Mouse (Mus musculus): Measurements from ENCODE around the gene Serinc4. TPM values are rescaled to one million over a fixed set of nuclear protein-coding genes. Genes with fewer than 3 reads are reported as not detected.

Gene Serinc4
- polyA plus RNA-seq, 1 experiment = not detected

DNA sequence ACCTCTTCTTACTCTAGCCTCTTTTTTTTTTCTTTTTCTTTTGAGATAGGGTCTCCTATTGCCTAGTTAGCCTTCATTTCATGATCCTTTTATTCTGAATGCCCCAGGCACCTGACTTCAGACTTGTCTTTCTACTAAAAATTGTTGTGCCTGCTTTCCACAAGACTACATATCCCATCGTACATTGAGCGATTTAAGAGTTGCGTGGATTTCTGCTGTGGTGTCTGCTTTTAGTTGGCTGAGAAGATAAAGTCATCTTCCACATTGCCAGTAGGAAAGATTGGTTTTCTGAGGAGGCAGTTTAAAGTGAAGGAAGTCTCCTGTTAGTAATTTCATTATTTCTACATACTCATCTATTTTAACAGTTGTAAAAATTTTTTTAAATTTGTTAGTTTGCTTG is 41.0 kb downstream of the Serinc4 start:
- no peaks in the 10 kb centered on the region for H3K27me3 ChIP-seq (ENCODE audit: control insufficient read depth, insufficient read depth, low read length, poor library complexity, severe bottlenecking)
- H3K9me3 ChIP-seq (replicated peaks; ENCODE audit: control insufficient read depth, insufficient read depth, low read length, poor library complexity, severe bottlenecking) = no peaks in the 10 kb centered on the region
- no peak overlapping the region for H3K4me3 ChIP-seq (ENCODE audit: low read depth, low read length)
- H3K9ac ChIP-seq (ENCODE audit: low read depth, poor library complexity, severe bottlenecking) = 0 out of 2 replicates have a peak overlapping the region, but pooled peaks have one; percentile 96
- no peak overlapping the region for H3K27ac ChIP-seq (ENCODE audit: insufficient read depth, low read length)
- TF ChIP-seq POLR2A (IDR thresholded peaks at IDR 0.05; ENCODE audit: insufficient read depth, low read length) = no peak
- TF ChIP-seq CTCF (IDR thresholded peaks at IDR 0.05; ENCODE audit: low read depth, low read length) = no peak
- TF ChIP-seq EP300 (IDR thresholded peaks at IDR 0.05; ENCODE audit: insufficient read depth, low read depth, low read length) = no peak
- peaks cover 40% of the 10 kb centered on the region for H3K36me3 ChIP-seq (ENCODE audit: control insufficient read depth, insufficient read depth, low read length, poor library complexity, severe bottlenecking)
- no peaks in the 10 kb centered on the region for H3K4me1 ChIP-seq (ENCODE audit: control insufficient read depth, insufficient read depth, low read length)

- H3K36me3 ChIP-seq (ENCODE audit: control insufficient read depth, insufficient read depth, low read length, poor library complexity, severe bottlenecking) = peaks cover 39% of the 10 kb centered on the region
- H3K27ac ChIP-seq (ENCODE audit: insufficient read depth, low read length) = no peak overlapping the region
- TF ChIP-seq CTCF (IDR thresholded peaks at IDR 0.05; ENCODE audit: low read depth, low read length) (no peak), EP300 (IDR thresholded peaks at IDR 0.05; ENCODE audit: insufficient read depth, low read depth, low read length) (no peak), POLR2A (IDR thresholded peaks at IDR 0.05; ENCODE audit: insufficient read depth, low read length) (no peak)
Measured at GRCm38 (mm10) chr2:121415103-121415502, 41.5 kb downstream of the Serinc4 start.

GRCm38 (mm10) chr2:121414139-121414685 is 42.4 kb downstream of the Serinc4 start:
- Histone ChIP-seq H3K4me1 (ENCODE audit: control insufficient read depth, insufficient read depth, low read length) (no peaks in the 10 kb centered on the region), H3K36me3 (ENCODE audit: control insufficient read depth, insufficient read depth, low read length, poor library complexity, severe bottlenecking) (peaks cover 35% of the 10 kb centered on the region), H3K9me3 (replicated peaks; ENCODE audit: control insufficient read depth, insufficient read depth, low read length, poor library complexity, severe bottlenecking) (no peaks in the 10 kb centered on the region), H3K9ac (ENCODE audit: low read depth, poor library complexity, severe bottlenecking) (peak overlapping the region; percentile 96), H3K4me3 (ENCODE audit: low read depth, low read length) (peak overlapping the region; percentile 100), H3K27ac (ENCODE audit: insufficient read depth, low read length) (peak overlapping the region; percentile 88), H3K27me3 (ENCODE audit: control insufficient read depth, insufficient read depth, low read length, poor library complexity, severe bottlenecking) (no peaks in the 10 kb centered on the region)
- no peak for TF ChIP-seq CTCF (IDR thresholded peaks at IDR 0.05; ENCODE audit: low read depth, low read length)
- no peak for TF ChIP-seq POLR2A (IDR thresholded peaks at IDR 0.05; ENCODE audit: insufficient read depth, low read length)
- no peak for TF ChIP-seq EP300 (IDR thresholded peaks at IDR 0.05; ENCODE audit: insufficient read depth, low read depth, low read length)

More at GRCm38 (mm10) chr2:121415103-121415502, 41.5 kb downstream of the Serinc4 start:
- H3K9me3 ChIP-seq (replicated peaks; ENCODE audit: control insufficient read depth, insufficient read depth, low read length, poor library complexity, severe bottlenecking) = no peaks in the 10 kb centered on the region
- no peaks in the 10 kb centered on the region for H3K4me1 ChIP-seq (ENCODE audit: control insufficient read depth, insufficient read depth, low read length)
- no peaks in the 10 kb centered on the region for H3K27me3 ChIP-seq (ENCODE audit: control insufficient read depth, insufficient read depth, low read length, poor library complexity, severe bottlenecking)
- H3K4me3 ChIP-seq (ENCODE audit: low read depth, low read length) = no peak overlapping the region
- 0 out of 2 replicates have a peak overlapping the region, but pooled peaks have one; percentile 96 for H3K9ac ChIP-seq (ENCODE audit: low read depth, poor library complexity, severe bottlenecking)

GRCm38 (mm10) chr2:121413387-121414042 is 43.1 kb downstream of the Serinc4 start, which contains the start of the genes Pdia3 and Catsper2:
Gene Pdia3 (plus strand): TSS chr2:121413775.
Gene Catsper2 (minus strand): TSS chr2:121413792.
- H3K9me3 ChIP-seq (replicated peaks; ENCODE audit: control insufficient read depth, insufficient read depth, low read length, poor library complexity, severe bottlenecking) = no peaks in the 10 kb centered on the region
- peaks cover 28% of the 10 kb centered on the region for H3K36me3 ChIP-seq (ENCODE audit: control insufficient read depth, insufficient read depth, low read length, poor library complexity, severe bottlenecking)
- H3K4me1 ChIP-seq (ENCODE audit: control insufficient read depth, insufficient read depth, low read length) = no peaks in the 10 kb centered on the region
- peak within 1 kb of the TSS; percentile 96 for H3K9ac ChIP-seq (ENCODE audit: low read depth, poor library complexity, severe bottlenecking)
- H3K27ac ChIP-seq (ENCODE audit: insufficient read depth, low read length) = peak within 1 kb of the TSS; percentile 88
- no peaks in the 10 kb centered on the region for H3K27me3 ChIP-seq (ENCODE audit: control insufficient read depth, insufficient read depth, low read length, poor library complexity, severe bottlenecking)
- peak within 1 kb of the TSS; percentile 100 for H3K4me3 ChIP-seq (ENCODE audit: low read depth, low read length)
- TF ChIP-seq EP300 (IDR thresholded peaks at IDR 0.05; ENCODE audit: insufficient read depth, low read depth, low read length) = 0 out of 2 replicates have a peak, but pooled peaks have one; percentile 43
- TF ChIP-seq POLR2A (IDR thresholded peaks at IDR 0.05; ENCODE audit: insufficient read depth, low read length) = peak; percentile 76
- no peak for TF ChIP-seq CTCF (IDR thresholded peaks at IDR 0.05; ENCODE audit: low read depth, low read length)

DNA sequence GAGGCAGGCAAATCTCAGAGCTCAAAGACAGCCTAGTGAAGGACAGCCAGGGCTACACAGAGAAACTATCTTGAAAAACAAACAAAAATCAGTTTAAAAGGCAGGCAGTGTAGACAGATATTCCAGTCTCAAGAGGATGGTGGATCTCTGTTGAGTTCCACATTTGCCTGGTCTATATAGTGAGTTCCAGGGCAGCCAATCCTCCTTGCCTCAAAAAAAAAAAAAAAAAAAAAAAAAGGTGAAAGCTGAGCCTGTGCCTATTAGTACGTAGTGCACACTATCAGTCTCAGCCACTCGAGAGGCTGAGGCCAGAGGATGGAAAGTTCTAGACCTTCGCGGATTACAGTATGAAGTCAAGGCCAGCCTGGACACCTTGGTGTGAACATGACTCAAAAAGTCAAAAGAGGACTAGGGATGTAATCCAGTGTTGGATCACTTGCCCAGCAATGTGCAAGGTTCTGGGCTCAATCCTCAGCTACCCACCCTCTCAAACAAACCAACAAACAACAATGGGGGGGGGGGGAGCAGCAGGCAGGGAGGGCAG is 43.7 kb downstream of the Serinc4 start:
- peak overlapping the region; percentile 78 for H3K27ac ChIP-seq (ENCODE audit: insufficient read depth, low read length)

More for the DNA sequence above, 43.7 kb downstream of the Serinc4 start:
- Histone ChIP-seq H3K4me1 (ENCODE audit: control insufficient read depth, insufficient read depth, low read length) (no peaks in the 10 kb centered on the region), H3K36me3 (ENCODE audit: control insufficient read depth, insufficient read depth, low read length, poor library complexity, severe bottlenecking) (peaks cover 24% of the 10 kb centered on the region), H3K9ac (ENCODE audit: low read depth, poor library complexity, severe bottlenecking) (peak overlapping the region; percentile 96), H3K27me3 (ENCODE audit: control insufficient read depth, insufficient read depth, low read length, poor library complexity, severe bottlenecking) (no peaks in the 10 kb centered on the region), H3K9me3 (replicated peaks; ENCODE audit: control insufficient read depth, insufficient read depth, low read length, poor library complexity, severe bottlenecking) (no peaks in the 10 kb centered on the region), H3K4me3 (ENCODE audit: low read depth, low read length) (peak overlapping the region; percentile 80)
- TF ChIP-seq EP300 (IDR thresholded peaks at IDR 0.05; ENCODE audit: insufficient read depth, low read depth, low read length) (no peak), CTCF (IDR thresholded peaks at IDR 0.05; ENCODE audit: low read depth, low read length) (no peak), POLR2A (IDR thresholded peaks at IDR 0.05; ENCODE audit: insufficient read depth, low read length) (no peak)

All from ES-Bruce4 (cell line).